Mouse (Mus musculus) skeletal muscle tissue, adult 2 months (tissue): ENCODE measurements around the gene Gm28729.
"Not testable (repeated sequence)": the region's sequence is repeated elsewhere in the genome, so short reads cannot be mapped to it uniquely, and the experiment has no call there.

Experiments
- DNase-seq: peaks from one replicate; pipeline ENCODE4 v3.0.0-alpha.2; 2012; ENCODE audit warnings: low read depth, low spot score

Gene Gm28729

DNA sequence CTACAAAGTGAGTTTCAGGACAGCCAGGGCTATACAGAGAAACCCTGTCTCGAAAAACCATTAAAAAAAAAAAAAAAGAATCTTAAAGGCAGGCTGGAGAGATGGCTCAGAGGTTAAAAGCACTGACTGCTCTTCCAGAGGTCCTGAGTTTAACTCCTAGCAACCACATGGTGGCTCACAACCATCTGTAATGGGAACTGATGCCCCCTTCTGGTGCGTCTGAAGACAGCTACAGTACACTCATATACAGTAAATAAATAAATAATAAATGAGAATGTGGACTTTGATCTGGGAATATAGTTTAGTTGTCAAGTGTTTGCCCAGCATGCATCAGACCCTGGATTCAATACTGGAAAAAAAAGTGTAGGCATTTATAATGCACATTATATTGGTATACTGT is 3.5 kb downstream of the Gm28729 start:
- DNase-seq, result not testable (repeated sequence)

DNA sequence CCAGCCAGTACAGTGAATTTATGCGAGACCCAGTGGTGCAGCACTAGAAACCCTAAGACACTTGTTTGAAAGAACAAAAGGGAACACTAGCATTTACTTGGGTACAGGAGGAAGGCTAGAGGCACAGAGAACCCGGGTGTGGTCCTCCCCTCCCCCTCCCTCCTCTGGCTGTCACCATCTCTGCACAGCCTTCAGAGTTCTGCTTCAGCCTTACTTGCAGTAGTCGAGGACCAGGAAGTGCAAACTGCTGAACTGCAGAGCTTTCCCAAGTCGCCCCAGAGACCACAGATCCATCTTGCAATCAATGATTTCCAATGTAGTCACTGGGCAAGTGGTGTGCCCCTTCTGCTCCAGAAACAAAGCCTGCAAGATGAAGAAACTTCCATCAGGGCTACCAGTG is 7.6 kb downstream of the Gm28729 start:
- DNase-seq, result no peak

DNA sequence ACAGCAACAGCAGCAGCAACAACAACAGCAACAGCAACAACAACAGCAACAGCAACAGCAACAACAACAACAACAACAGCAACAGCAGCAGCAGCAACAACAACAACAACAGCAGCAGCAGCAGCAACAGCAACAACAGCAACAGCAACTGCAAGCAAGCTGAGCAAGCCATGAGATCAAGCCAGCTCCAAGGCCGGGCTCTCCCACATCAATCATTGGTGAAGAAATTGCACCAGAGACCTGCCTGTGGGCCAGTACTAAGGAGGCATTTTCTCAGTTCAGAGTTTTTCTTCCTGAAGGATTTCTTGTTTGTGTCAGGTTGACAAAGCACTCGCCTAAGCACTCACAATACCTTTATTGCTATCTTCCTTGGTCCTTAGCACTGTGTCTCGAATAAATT is 8.3 kb downstream of the Gm28729 start:
- no peak for DNase-seq

DNA sequence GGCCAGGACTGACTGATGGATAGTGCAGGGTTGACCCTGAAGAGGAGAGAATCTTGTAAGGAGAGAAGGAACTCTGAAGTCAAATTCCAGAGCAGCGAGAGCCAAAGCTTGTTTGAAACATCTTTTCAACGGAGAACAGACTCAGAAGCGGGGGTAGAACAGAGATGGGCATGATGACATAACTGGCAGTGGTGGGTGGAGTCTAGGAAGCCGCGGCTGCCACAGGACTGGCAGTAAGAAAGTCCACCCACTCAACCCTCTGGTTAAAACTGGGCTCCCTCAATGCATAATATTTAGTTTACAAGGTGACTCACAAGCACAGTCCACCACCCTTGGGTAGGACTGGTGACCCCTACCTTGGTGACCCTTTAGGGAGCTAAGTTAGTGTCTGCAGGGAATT is 9.3 kb downstream of the Gm28729 start:
- no peak for DNase-seq

DNA sequence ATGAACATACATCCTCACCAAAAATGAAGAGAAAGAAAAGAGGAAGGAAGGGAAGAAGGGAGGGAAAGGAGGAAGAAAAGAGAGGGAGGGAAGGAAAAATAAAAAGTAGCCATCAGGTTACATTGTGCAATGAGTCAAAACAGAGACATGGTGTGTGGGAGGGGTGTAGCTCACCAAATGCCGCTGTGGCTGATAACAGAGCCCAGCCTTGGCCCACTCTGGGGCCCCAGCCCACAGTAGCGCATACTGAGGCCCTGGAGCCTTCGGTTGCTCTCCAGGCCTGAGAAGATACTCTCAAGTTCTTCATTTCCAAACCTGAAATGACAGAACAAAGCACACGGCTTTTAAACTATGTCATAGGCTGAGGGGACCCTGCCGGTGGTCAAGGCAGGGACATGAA is 10.8 kb downstream of the Gm28729 start:
- no peak for DNase-seq

DNA sequence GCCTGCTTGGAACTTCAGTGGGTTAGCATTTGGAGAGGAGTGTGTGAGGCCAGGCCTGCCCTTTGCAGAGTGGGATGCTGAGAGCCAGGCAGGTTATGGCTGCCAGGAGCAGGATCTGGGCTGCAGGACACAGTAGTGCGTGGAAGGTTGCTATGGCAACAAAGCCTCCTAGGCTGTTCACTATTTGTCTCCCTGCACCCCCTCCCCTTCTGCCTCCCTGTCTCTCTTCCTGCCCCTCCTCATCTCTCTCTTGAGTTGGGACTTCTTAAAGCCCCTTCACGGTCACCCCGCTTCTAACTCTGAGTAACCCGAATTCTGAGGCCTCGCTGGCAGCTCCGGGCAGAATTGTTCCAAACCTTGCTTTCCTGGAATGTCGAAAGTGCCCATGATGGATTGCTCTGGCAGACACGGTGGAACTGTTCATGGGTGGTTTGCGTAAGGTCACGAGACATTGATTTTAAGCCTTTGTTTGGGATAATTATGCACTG is 19.0 kb downstream of the Gm28729 start:
- DNase-seq, result peak; percentile 19

DNA sequence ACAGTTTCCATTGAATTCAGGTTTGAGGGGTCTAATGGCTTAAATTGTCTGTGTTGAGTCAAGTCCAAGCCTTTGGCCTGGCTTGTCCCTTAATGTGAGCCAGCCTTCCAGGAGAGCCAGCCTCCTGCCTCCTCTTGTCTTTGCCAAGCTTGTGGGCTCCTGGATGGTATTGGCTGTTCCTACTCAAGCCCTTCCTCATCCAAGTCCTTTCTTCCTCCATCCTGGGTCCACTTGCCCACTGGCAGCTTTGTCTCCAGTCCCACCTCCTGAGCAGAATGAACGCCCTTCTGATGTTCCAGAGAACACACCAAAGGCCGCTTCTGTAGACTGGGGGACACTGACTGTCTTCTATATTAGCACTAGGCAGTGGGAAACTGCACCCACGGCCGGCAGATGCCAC is 19.9 kb downstream of the Gm28729 start:
- DNase-seq, result no peak

DNA sequence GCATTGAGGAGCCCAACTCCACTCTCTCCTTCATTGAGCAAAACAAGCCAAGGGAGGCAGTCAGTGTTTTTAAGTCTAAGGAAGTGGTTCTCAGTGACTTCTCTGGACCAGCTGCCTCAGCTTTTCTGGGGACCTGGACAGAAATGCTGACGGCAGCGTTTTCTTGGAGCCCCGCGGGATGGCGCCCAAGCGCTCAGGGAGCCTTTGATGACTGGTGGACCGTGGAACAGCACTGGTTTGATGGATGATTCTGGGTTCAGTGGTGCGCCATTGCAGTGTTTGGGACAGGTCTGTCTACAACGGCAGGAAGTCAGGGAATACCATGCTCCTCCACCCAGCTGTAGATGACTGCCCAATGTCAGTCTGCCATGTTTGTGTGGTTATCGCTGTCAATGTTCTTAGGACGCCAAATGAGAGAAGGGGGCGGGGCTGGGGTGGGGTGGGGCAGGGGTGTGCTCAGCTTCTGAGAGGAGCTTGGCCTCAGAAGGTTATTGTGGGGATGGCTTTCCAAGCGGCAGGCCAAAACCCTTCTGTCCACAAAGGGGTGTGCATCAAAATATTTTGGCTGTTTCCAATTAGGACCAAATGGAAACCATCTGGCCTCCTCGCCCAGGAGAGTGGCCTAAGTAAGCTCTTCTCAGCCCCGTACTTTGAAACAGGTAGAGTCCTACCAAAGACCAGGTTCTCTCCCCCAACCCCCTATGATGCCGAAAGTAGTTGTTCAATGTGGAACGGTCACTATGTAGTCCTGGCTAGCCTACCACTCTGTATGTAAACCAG is 20.8 kb downstream of the Gm28729 start:
- DNase-seq, result no peak

DNA sequence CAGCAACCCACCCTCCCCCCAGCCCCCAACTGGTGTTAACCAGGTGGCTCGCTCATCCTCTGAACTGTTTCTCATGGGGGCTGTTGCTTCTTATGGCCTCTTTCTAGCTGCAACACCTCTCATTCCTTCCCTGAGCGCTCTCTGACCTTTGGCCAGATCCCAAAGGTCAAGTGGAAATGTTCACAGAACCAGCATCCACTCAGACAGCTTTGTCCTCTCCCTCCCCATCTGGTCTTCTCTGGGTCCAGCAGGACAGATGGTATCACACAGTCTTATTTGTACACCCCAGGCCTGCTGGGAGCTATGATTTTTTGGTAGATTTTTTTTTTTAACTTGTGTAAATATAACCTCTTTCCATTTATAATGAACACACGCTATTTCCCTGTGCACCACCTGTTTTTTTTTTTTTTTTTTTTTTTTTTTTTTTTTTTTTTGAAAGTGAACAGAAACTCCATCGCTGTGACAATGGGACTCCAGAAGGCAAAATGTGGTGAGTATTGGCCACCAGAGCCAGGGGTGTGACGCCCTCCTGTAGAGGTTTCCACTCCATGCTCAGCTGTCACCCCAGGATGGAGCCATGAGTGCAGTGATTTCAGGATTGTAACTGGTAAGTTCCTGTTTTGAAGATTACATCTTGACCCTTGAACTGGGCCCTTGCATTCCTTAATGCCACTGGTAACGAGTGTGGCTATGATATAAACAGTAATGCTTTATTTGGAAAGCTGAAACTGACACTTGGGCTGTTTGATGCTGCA is 22.0 kb downstream of the Gm28729 start:
- DNase-seq, result no peak

DNA sequence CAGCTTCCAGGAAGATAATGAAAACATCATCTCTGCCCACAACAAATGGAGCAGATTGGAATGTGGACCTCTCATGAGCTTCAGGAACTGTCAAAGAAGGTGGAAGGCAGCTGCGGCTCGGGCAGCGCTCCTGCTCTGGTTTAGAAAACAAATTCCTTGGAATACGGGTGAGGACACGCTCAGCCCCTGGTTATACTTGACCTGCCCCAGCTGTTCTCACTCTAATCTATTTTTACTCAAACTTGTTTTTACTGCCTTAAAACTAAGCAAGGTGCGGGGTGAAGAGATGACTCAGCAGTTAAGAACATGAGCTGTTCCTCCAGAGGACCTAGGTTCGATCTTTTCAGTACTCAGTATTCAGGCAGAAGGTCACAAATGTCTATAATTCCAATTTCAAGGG is 23.8 kb downstream of the Gm28729 start:
- no peak for DNase-seq

DNA sequence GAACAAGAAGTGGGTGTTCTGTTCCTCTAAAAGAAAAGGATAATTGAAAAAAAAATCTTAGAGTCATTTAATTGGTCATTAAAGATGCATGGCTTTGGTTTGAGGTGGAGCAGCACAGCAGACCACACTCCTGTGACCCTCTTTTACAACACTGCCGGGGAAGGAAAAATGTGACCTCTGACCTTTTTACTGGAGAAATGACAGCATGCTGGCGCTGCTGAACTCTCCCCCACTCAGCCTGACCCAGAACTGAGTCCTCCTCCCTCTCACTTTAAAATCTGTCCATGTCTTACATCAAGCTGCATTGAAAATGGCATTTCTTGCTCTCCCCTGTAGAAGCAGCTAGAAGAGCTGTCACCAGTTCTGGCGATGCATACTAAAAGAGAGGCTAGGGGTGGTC is 31.9 kb downstream of the Gm28729 start:
- DNase-seq, result no peak

DNA sequence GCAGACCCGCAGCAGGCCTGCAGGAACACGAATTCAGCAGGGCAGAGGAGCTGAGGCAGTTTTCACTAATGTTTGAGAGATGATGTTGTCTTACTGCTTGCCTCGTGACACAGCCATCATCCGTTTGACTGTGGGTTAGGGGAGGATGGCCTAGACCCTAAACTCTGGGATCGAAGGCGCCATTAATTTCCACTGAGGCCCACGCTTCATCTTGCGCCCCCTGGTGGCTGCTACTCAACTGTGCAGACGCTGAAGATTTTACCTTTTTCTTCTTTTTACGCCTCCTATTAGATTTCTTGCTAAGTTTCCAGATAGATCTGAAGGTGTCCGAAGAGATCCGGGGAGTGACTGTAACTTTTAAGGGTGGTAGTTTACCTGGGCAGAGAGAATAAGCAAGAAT is 33.3 kb downstream of the Gm28729 start:
- DNase-seq, result no peak

DNA sequence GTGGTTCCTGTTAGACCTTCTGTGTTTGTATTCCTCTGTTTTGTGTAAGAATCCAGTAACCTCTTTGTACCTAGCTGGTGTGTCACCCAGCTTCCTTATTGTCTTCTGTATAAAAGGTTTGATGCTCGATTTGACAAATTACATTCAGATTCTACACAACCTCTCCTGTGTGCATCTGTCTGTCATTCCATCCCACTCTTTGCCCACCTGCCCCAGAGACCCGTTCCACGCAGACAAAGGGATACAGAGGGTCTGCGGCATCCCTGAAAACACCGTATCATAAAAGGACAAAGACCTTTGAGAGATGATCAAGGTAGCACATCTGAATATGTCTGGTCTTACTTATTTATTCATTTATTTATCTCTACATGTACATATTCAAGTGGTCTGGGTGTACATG is 37.2 kb downstream of the Gm28729 start:
- DNase-seq, result not testable (repeated sequence)

DNA sequence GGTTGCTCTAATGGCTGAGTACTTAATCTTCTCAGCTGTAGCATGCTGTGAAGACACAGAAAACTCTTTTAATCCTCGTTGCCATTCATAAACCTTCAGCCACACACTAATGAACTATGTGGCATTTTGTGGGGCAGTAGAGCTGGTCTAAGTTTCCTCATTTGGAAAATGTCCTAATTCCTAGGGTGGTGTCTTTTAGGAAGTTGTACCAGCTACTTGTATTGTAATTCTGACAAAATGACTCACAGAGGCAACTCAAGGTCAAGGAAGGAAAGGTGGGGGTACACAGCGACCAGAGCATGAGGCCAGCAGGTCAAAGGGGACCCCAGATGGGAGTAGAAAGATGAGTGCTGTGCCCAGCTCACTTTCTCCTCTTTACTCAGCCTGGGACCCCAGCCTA is 41.4 kb downstream of the Gm28729 start:
- no peak for DNase-seq

DNA sequence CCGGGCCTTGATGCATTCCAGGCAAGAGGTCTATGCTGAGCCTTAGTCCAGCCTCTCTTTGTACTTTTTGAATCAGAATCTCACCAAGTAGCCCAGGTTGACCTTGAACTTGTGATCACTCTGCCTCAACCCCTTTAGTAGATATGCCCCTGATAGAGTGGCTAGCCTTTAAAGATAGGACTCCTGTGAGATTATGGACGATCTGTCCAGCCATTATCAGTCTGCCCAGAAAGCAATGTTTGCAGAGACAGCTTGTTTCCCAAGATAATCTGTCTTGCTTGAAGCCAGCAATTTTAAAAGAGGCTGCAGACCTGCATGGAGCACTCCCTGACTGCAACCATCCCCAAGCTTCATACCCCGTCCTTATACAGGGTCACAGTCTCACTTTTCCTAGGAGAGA is 42.0 kb downstream of the Gm28729 start:
- DNase-seq, result no peak

DNA sequence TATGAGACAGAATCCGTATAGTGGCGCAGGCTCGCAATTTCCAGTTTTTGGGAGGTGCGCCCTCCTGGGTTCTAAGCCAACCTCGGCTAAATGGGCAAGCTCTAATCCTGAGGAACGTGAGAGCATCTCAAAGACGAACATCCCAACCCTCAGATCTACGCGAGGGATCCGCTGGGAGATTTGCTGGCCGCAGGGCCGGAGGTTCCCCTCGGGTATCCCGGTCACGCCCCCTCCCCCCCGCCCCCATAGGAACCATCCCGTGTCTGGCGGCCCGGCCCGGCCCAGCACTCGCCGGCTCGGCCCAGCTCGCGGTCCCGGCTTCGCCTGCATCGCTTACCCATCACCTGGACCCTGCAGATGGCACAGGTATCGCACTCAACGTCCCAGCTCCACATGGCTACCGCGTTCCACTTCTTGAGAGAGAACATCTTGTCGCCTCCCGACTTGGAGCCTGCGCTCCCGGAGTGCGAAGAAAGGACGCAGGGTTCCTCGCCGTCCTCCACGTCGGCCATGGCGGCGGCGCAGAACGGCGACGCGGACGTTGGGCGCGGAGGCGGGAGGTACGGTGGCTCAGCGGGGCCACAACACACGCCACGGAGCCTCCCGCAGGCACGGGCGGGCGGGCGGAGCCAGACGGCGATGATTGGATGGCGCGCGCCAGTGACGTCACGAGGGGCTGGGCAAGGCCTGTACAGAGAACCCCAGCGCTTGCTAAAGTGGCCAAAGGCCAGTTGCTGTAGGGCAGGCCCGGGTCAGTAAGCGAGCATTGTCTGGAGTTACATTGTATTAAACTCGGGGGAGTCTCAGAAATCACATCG is 46.8 kb downstream of the Gm28729 start, which contains the start of gene Rnf7:
Gene Rnf7 (minus strand): TSS at position 605 of the 818 bp plus-strand sequence.
- DNase-seq, result peak; percentile 96

DNA sequence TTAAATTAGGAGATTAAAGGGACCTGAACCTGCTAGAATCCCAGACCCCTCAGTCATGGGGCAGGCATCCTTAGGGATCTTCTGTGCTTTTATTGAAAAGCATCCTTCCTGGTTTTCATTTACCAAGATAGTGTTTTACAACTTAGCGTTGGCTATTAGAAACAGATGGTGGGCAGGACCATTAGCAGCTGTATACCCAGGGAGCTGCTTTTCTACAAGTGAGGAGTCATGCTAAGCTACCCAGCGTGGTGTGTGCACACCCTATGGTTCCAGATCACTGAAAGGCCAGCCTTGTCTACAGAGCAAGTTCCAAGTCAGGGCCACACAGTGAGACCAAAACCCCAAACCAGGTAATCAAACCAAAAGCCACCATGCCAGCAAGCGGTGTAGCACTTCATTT is 52.7 kb downstream of the Gm28729 start:
- DNase-seq, result no peak

DNA sequence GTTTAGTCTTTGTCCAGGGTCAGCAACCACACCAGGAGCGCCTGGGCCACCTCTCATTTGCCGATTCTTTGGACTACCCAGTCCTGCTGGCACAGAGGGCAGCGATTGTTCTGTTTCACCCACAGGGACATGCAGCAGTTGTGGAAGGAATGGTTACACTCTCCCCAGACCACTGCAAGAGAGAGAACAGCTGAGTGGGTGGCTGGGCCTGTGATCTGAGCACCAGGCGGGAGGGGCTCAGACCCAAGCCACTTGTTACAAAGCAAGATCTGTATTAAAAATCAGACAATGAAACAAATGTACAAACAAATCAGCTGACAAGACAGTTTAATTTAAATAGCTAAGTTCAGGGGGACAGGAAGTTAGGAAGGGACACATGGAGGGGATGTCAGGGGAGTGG is 53.4 kb downstream of the Gm28729 start:
- DNase-seq, result not testable (repeated sequence)

DNA sequence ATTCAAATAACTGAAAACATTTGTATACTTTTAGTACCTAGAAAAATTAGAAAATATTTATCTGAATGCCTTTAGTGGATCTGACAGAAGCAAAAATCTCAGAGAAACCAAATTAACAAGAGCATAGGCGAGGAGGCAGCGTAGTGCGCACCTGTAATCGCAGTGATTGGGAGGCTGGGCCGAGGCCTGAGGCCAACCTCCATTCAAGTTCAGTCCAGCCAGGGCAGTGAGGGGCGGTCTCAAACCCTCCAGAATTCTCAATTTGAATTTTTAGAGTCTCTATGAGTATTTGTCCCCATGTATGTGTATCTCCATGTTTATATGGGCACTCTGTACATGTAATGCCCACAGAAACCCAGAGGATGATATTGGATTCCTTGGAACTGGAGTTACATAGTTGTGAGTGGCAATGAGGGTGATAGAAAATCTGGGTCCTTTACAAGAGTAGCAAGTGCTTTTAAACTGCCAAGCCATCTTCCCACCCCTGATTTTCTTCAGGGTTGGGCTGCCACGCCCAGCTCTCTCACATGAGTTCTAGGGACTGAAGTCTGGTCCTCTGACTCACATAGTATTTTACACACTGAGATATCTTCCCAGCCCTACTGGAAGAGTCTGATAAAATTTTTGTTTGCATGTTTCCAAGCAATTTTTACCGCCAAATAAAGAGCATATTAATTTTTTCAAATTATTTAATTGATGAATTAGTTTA is 54.6 kb downstream of the Gm28729 start:
- no peak for DNase-seq

DNA sequence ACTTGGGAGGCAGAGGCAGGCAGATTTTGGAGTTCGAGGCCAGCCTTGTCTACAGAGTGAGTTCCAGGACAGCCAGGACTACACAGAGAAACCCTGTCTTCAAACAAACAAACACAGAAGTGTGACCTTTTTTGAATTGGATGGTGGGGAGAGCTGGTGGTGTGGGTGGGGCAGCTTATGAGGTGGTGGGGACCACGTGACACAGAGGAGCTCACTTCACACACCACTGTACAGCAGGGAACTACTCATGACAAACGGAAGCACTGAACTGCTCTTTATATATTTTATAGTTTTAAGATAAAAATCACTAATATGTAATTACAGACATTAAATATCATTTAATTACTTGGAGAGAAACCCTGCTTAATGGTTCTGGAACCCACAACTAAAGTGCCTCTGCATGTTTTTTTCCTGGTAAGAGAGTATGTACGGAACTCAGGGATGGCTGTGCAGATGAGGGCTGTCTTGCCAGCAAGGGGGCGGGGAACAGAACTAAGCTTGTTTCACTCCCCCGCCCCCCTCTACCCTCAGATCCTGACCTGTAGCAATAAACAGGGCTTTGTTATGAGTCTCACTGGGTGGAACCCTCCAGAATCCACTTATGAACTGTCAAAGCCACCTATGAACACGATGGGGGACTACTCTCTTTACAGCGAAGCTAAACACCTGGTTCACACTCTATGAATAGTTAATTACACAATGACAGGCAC is 55.4 kb downstream of the Gm28729 start:
- no peak for DNase-seq

DNA sequence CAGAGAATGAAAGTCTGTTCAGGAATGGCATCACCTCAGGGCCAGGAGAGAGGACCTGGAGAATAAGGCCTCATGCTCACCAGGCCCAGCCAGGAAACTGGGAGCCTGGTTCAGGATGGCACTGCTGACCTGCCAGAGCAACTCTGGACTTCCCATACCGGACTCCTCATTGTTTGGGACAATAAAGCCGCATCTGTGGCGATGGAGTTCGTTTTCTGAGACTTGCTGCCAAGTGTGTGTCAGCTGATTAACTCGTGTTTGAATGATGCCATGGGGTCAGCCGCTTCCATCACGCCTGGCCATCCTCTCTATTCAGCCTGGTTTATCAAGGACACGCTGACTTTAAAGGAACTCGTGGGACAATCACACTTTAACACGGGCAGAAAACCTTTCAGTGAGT is 61.4 kb downstream of the Gm28729 start:
- DNase-seq, result no peak
